Mouse (Mus musculus) E14TG2a.4 (cell line): ENCODE results near the gene Atp2b2.

Source experiments
- CTCF ChIP-seq: conservative IDR thresholded peaks from 2 replicates; pipeline ENCODE4 v1.5.1; 2014; ENCODE audit warnings: low read length
- NANOG ChIP-seq: IDR thresholded peaks from 2 replicates; pipeline ENCODE4 v1.6.1; 2014; ENCODE audit warnings: borderline replicate concordance, low read length, mixed read lengths
- POU5F1 ChIP-seq: IDR thresholded peaks from 2 replicates; pipeline ENCODE4 v1.6.1; 2014; ENCODE audit warnings: low read length, borderline replicate concordance

DNA sequence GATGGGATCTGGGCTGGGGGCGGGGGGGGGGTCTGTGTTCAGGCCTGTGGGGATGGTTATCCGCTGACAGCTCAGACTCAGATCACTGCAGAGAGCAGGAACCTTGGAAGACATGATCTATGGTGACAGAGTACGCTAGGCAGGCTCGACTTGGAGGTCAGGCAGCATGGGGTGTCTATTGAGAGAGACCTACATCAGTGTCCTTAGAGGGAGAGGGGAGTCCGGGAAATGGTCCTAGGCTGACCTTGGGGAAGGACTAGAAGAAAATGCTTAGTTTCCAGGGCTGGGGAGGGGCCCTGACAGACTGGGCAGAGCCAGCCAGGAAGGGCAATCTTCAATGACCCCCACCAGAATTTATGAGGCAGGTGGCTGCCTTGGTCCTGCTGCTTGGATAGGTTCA lies 33.6 kb upstream of the Atp2b2 start:
- TF ChIP-seq CTCF (no peak), POU5F1 (no peak), NANOG (no peak)
